Mouse (Mus musculus): ENCODE results near the gene Eef1a2. TPM values are rescaled to one million over a fixed set of nuclear protein-coding genes. Genes with fewer than 3 reads are reported as not detected.

Gene Eef1a2
- polyA plus RNA-seq (2014; fragmentation: Illumina TruSeq; extraction: RNeasy Lipid Tissue Mini Kit (QIAGEN cat#74804); ENCODE audit: low read depth, low replicate concordance) = not detected

GRCm38 (mm10) chr2:181156248-181157121, at the start of gene Eef1a2:
TSS of gene Eef1a2 (minus strand) at chr2:181157014.

GRCm38 (mm10) chr2:181202422-181202821, 45.6 kb upstream of the Eef1a2 start, which contains the start of gene Ptk6:
TSS of gene Ptk6 (minus strand) at chr2:181202789.

GRCm38 (mm10) chr2:181187121-181188000, 30.5 kb upstream of the Eef1a2 start, which contains the start of gene Ppdpf:
TSS of gene Ppdpf (plus strand) at chr2:181187247.

GRCm38 (mm10) chr2:181134591-181135445, 22.0 kb downstream of the Eef1a2 start, which contains the start of gene Kcnq2:
TSS of gene Kcnq2 (minus strand) at chr2:181135300.

Other genes with a start within 250 kb of the Eef1a2 start
- 25.1 TPM for gene Ythdf1, start 236.1 kb downstream of the Eef1a2 start, polyA plus RNA-seq (2014; fragmentation: Illumina TruSeq; extraction: RNeasy Lipid Tissue Mini Kit (QIAGEN cat#74804); ENCODE audit: low read depth, low replicate concordance)
- gene Birc7, start 228.0 kb downstream of the Eef1a2 start, polyA plus RNA-seq (2014; fragmentation: Illumina TruSeq; extraction: RNeasy Lipid Tissue Mini Kit (QIAGEN cat#74804); ENCODE audit: low read depth, low replicate concordance) = not detected
- gene Nkain4, start 202.3 kb downstream of the Eef1a2 start, polyA plus RNA-seq (2014; fragmentation: Illumina TruSeq; extraction: RNeasy Lipid Tissue Mini Kit (QIAGEN cat#74804); ENCODE audit: low read depth, low replicate concordance) = not detected
- 3.9 TPM for gene Arfgap1, start 189.8 kb downstream of the Eef1a2 start, polyA plus RNA-seq (2014; fragmentation: Illumina TruSeq; extraction: RNeasy Lipid Tissue Mini Kit (QIAGEN cat#74804); ENCODE audit: low read depth, low replicate concordance)
- gene Col20a1, start 170.5 kb downstream of the Eef1a2 start, polyA plus RNA-seq (2014; fragmentation: Illumina TruSeq; extraction: RNeasy Lipid Tissue Mini Kit (QIAGEN cat#74804); ENCODE audit: low read depth, low replicate concordance) = not detected
- 0.42 TPM for gene Chrna4, start 113.5 kb downstream of the Eef1a2 start, polyA plus RNA-seq (2014; fragmentation: Illumina TruSeq; extraction: RNeasy Lipid Tissue Mini Kit (QIAGEN cat#74804); ENCODE audit: low read depth, low replicate concordance)
- not detected for gene Kcnq2, start 21.7 kb downstream of the Eef1a2 start, polyA plus RNA-seq (2014; fragmentation: Illumina TruSeq; extraction: RNeasy Lipid Tissue Mini Kit (QIAGEN cat#74804); ENCODE audit: low read depth, low replicate concordance)
- gene Ppdpf, start 30.2 kb upstream of the Eef1a2 start, polyA plus RNA-seq (2014; fragmentation: Illumina TruSeq; extraction: RNeasy Lipid Tissue Mini Kit (QIAGEN cat#74804); ENCODE audit: low read depth, low replicate concordance) = 20.3 TPM
- gene Ptk6, start 45.8 kb upstream of the Eef1a2 start, polyA plus RNA-seq (2014; fragmentation: Illumina TruSeq; extraction: RNeasy Lipid Tissue Mini Kit (QIAGEN cat#74804); ENCODE audit: low read depth, low replicate concordance) = 1.6 TPM
- not detected for gene Srms, start 56.2 kb upstream of the Eef1a2 start, polyA plus RNA-seq (2014; fragmentation: Illumina TruSeq; extraction: RNeasy Lipid Tissue Mini Kit (QIAGEN cat#74804); ENCODE audit: low read depth, low replicate concordance)
- gene Fndc11, start 63.0 kb upstream of the Eef1a2 start, polyA plus RNA-seq (2014; fragmentation: Illumina TruSeq; extraction: RNeasy Lipid Tissue Mini Kit (QIAGEN cat#74804); ENCODE audit: low read depth, low replicate concordance) = not detected
- gene Helz2, start 85.0 kb upstream of the Eef1a2 start, polyA plus RNA-seq (2014; fragmentation: Illumina TruSeq; extraction: RNeasy Lipid Tissue Mini Kit (QIAGEN cat#74804); ENCODE audit: low read depth, low replicate concordance) = 8.3 TPM
- 5.7 TPM for gene Gmeb2, start 131.0 kb upstream of the Eef1a2 start, polyA plus RNA-seq (2014; fragmentation: Illumina TruSeq; extraction: RNeasy Lipid Tissue Mini Kit (QIAGEN cat#74804); ENCODE audit: low read depth, low replicate concordance)
- gene Stmn3, start 157.5 kb upstream of the Eef1a2 start, polyA plus RNA-seq (2014; fragmentation: Illumina TruSeq; extraction: RNeasy Lipid Tissue Mini Kit (QIAGEN cat#74804); ENCODE audit: low read depth, low replicate concordance) = not detected
- 4.1 TPM for gene Rtel1, start 162.7 kb upstream of the Eef1a2 start, polyA plus RNA-seq (2014; fragmentation: Illumina TruSeq; extraction: RNeasy Lipid Tissue Mini Kit (QIAGEN cat#74804); ENCODE audit: low read depth, low replicate concordance)
- gene Zgpat, start 207.9 kb upstream of the Eef1a2 start, polyA plus RNA-seq (2014; fragmentation: Illumina TruSeq; extraction: RNeasy Lipid Tissue Mini Kit (QIAGEN cat#74804); ENCODE audit: low read depth, low replicate concordance) = 1.6 TPM
- gene Arfrp1, start 208.4 kb upstream of the Eef1a2 start, polyA plus RNA-seq (2014; fragmentation: Illumina TruSeq; extraction: RNeasy Lipid Tissue Mini Kit (QIAGEN cat#74804); ENCODE audit: low read depth, low replicate concordance) = 22.1 TPM
- gene Lime1, start 223.1 kb upstream of the Eef1a2 start, polyA plus RNA-seq (2014; fragmentation: Illumina TruSeq; extraction: RNeasy Lipid Tissue Mini Kit (QIAGEN cat#74804); ENCODE audit: low read depth, low replicate concordance) = 0.50 TPM